Mouse (Mus musculus): ENCODE results near the gene Pcgf2. TPM values are rescaled to one million over a fixed set of nuclear protein-coding genes. Genes with fewer than 3 reads are reported as not detected.
A peak's percentile ranks its signal among the peaks of the same experiment; 100 is the strongest.

The Pcgf2 gene
- polyA plus RNA-seq, 1 experiment, result 65.9 TPM

GRCm38 (mm10) chr11:97703039-97703826, 2.9 kb upstream of the Pcgf2 start, which contains the start of gene Psmb3:
Gene Psmb3 (plus strand): TSS chr11:97703399.
- TF ChIP-seq POLR2A (IDR thresholded peaks at IDR 0.05; ENCODE audit: borderline replicate concordance, extremely low read depth, low read depth, low read length) (peak; percentile 96), CTCF (IDR thresholded peaks at IDR 0.05; ENCODE audit: insufficient read depth, low read length) (no peak)
- Histone ChIP-seq H3K4me3 (replicated peaks; ENCODE audit: extremely low read depth, low read depth, low read length) (peak within 1 kb of the TSS; percentile 96), H3K4me1 (ENCODE audit: control insufficient read depth, insufficient read depth, low read length) (peaks cover 11% of the 10 kb centered on the region)
- under 1% methylated on average over 35 of the region's 35 CpGs for WGBS
- peak; percentile 96 for DNase-seq

- Histone ChIP-seq H3K4me1 (ENCODE audit: control insufficient read depth, insufficient read depth, low read length) (peaks cover 14% of the 10 kb centered on the region), H3K4me3 (replicated peaks; ENCODE audit: extremely low read depth, low read depth, low read length) (peak overlapping the region; percentile 69)
- DNase-seq, result peak; percentile 92
- WGBS, result under 1% methylated on average over 24 of the region's 24 CpGs
- TF ChIP-seq CTCF (IDR thresholded peaks at IDR 0.05; ENCODE audit: insufficient read depth, low read length) (no peak), POLR2A (IDR thresholded peaks at IDR 0.05; ENCODE audit: borderline replicate concordance, extremely low read depth, low read depth, low read length) (peak; percentile 68; the same call in 1 of the 2 replicates)
Measured at GRCm38 (mm10) chr11:97702393-97702745, 2.1 kb upstream of the Pcgf2 start.

GRCm38 (mm10) chr11:97701581-97702392, 1.5 kb upstream of the Pcgf2 start:
- Histone ChIP-seq H3K4me3 (replicated peaks; ENCODE audit: extremely low read depth, low read depth, low read length) (no peak overlapping the region), H3K4me1 (ENCODE audit: control insufficient read depth, insufficient read depth, low read length) (peaks cover 14% of the 10 kb centered on the region)
- 43% methylated on average over 15 of the region's 15 CpGs for WGBS
- TF ChIP-seq CTCF (IDR thresholded peaks at IDR 0.05; ENCODE audit: insufficient read depth, low read length) (no peak), POLR2A (IDR thresholded peaks at IDR 0.05; ENCODE audit: borderline replicate concordance, extremely low read depth, low read depth, low read length) (no peak)
- no peak for DNase-seq

- WGBS, result 15% methylated on average over 30 of the region's 30 CpGs
- H3K4me1 ChIP-seq (ENCODE audit: control insufficient read depth, insufficient read depth, low read length), result peaks cover 14% of the 10 kb centered on the region
- H3K4me3 ChIP-seq (replicated peaks; ENCODE audit: extremely low read depth, low read depth, low read length), result peak overlapping the region; percentile 64
- no peak for DNase-seq
- TF ChIP-seq CTCF (IDR thresholded peaks at IDR 0.05; ENCODE audit: insufficient read depth, low read length) (no peak), POLR2A (IDR thresholded peaks at IDR 0.05; ENCODE audit: borderline replicate concordance, extremely low read depth, low read depth, low read length) (peak; percentile 37; the same call in 1 of the 2 replicates)
Measured at GRCm38 (mm10) chr11:97700746-97701580, 666 bp upstream of the Pcgf2 start.

GRCm38 (mm10) chr11:97699626-97700002, 683 bp downstream of the Pcgf2 start:
- H3K4me1 ChIP-seq (ENCODE audit: control insufficient read depth, insufficient read depth, low read length), result peaks cover 14% of the 10 kb centered on the region

GRCm38 (mm10) chr11:97698741-97699611, 1.3 kb downstream of the Pcgf2 start:
- 1% methylated on average over 57 of the region's 63 CpGs for WGBS
- DNase-seq, result peak; percentile 72
- Histone ChIP-seq H3K4me1 (ENCODE audit: control insufficient read depth, insufficient read depth, low read length) (peaks cover 13% of the 10 kb centered on the region), H3K4me3 (replicated peaks; ENCODE audit: extremely low read depth, low read depth, low read length) (peak overlapping the region; percentile 68)
- TF ChIP-seq POLR2A (IDR thresholded peaks at IDR 0.05; ENCODE audit: borderline replicate concordance, extremely low read depth, low read depth, low read length), result no peak
- TF ChIP-seq CTCF (IDR thresholded peaks at IDR 0.05; ENCODE audit: insufficient read depth, low read length), result 0 out of 2 replicates have a peak, but pooled peaks have one; percentile 7

More at GRCm38 (mm10) chr11:97699626-97700002, 683 bp downstream of the Pcgf2 start:
- TF ChIP-seq POLR2A (IDR thresholded peaks at IDR 0.05; ENCODE audit: borderline replicate concordance, extremely low read depth, low read depth, low read length), result peak; percentile 93; the same call in 1 of the 2 replicates
- no peak for TF ChIP-seq CTCF (IDR thresholded peaks at IDR 0.05; ENCODE audit: insufficient read depth, low read length)
- 0% methylated on average over 6 of the region's 9 CpGs for WGBS
- H3K4me3 ChIP-seq (replicated peaks; ENCODE audit: extremely low read depth, low read depth, low read length), result peak overlapping the region; percentile 68
- DNase-seq, result peak; percentile 85

GRCm38 (mm10) chr11:97697891-97698529, 2.3 kb downstream of the Pcgf2 start:
- DNase-seq, result no peak
- peak overlapping the region; percentile 68 for H3K4me3 ChIP-seq (replicated peaks; ENCODE audit: extremely low read depth, low read depth, low read length)
- WGBS, result 17% methylated on average over 14 of the region's 14 CpGs
- H3K4me1 ChIP-seq (ENCODE audit: control insufficient read depth, insufficient read depth, low read length), result peaks cover 11% of the 10 kb centered on the region
- TF ChIP-seq CTCF (IDR thresholded peaks at IDR 0.05; ENCODE audit: insufficient read depth, low read length) (no peak), POLR2A (IDR thresholded peaks at IDR 0.05; ENCODE audit: borderline replicate concordance, extremely low read depth, low read depth, low read length) (no peak)
